Mouse (Mus musculus) heart, embryonic 11.5 days (tissue): ENCODE measurements around the gene Azi2. TPM values are rescaled to one million over a fixed set of nuclear protein-coding genes. Genes with fewer than 3 reads are reported as not detected.

Experiments
- ATAC-seq: fragments of 200-750 bp; cut with Nextera tagmentation; replicated peaks from 2 replicates; pipeline ENCODE4 v1.8.0; 2017; ENCODE audit warnings: moderate library complexity; ENCODE audit not compliant: insufficient number of reproducible peaks, low FRiP score, low TSS enrichment
- H3K27ac ChIP-seq: fragments of 300-500 bp; sonication (generic); 2 replicates; pipeline ENCODE4 v1.5.1; 2014; ENCODE audit warnings: mild to moderate bottlenecking, low read depth, low read length
- H3K27me3 ChIP-seq: fragments of 300-500 bp; sonication (generic); 2 replicates; pipeline ENCODE4 v1.6.1; 2014; ENCODE audit warnings: mild to moderate bottlenecking, low read length, mixed read lengths; ENCODE audit not compliant: control insufficient read depth, insufficient read depth
- H3K36me3 ChIP-seq: fragments of 300-500 bp; sonication (generic); 2 replicates; pipeline ENCODE4 v1.6.1; 2014; ENCODE audit warnings: mild to moderate bottlenecking, low read length, moderate library complexity, mixed read lengths; ENCODE audit not compliant: control insufficient read depth, insufficient read depth
- H3K4me1 ChIP-seq: fragments of 300-500 bp; sonication (generic); 2 replicates; pipeline ENCODE4 v1.6.1; 2014; ENCODE audit warnings: low read length; ENCODE audit not compliant: control insufficient read depth, insufficient read depth
- H3K4me2 ChIP-seq: fragments of 300-500 bp; sonication (generic); 2 replicates; pipeline ENCODE4 v1.6.1; 2014; ENCODE audit warnings: mild to moderate bottlenecking, moderate library complexity
- H3K4me3 ChIP-seq: fragments of 300-500 bp; sonication (generic); 2 replicates; pipeline ENCODE4 v1.5.1; 2014; ENCODE audit warnings: low read depth, low read length
- H3K9ac ChIP-seq: fragments of 300-500 bp; sonication (generic); 2 replicates; pipeline ENCODE4 v1.6.1; 2014; ENCODE audit warnings: mild to moderate bottlenecking, low read depth, low read length, moderate library complexity
- H3K9me3 ChIP-seq: fragments of 300-500 bp; sonication (generic); replicated peaks from 2 replicates; pipeline ENCODE4 v1.6.1; 2016; ENCODE audit warnings: low read length; ENCODE audit not compliant: control insufficient read depth
- WGBS: fragments of 180-500 bp; shearing (Covaris S2); extraction: QIAGEN DNeasy Blood & Tissue Kit; methylation state at CpG from one replicate; pipeline ENCODE4 v1.1.7; 2014; ENCODE audit not compliant: insufficient replicate concordance; 5-methylcytosine and 5-hydroxymethylcytosine counted together
- polyA plus RNA-seq: library from polyadenylated mRNA; unstranded; fragments of >200 nt; fragmentation: Nextera tagmentation; extraction: Ambion mirVana; gene quantifications from 2 replicates; pipeline ENCODE4 v1.2.1, GENCODE M21; 2014

Azi2 gene
- polyA plus RNA-seq, 1 experiment from 2014 or later, result 68.6 TPM

- Histone ChIP-seq H3K9me3 (no peaks in the 10 kb centered on the region), H3K9ac (no peak overlapping the region), H3K27me3 (no peaks in the 10 kb centered on the region), H3K4me3 (no peak overlapping the region), H3K4me1 (no peaks in the 10 kb centered on the region), H3K4me2 (no peak overlapping the region), H3K27ac (no peak overlapping the region), H3K36me3 (no peaks in the 10 kb centered on the region)
- 57% methylated on average over 1 of the region's 1 CpGs for WGBS
- ATAC-seq, result no peak
Measured at GRCm38 (mm10) chr9:118030252-118030651, 10.0 kb upstream of the Azi2 start.

- Histone ChIP-seq H3K9ac (no peak overlapping the region), H3K4me2 (no peak overlapping the region), H3K36me3 (no peaks in the 10 kb centered on the region), H3K27me3 (no peaks in the 10 kb centered on the region), H3K9me3 (no peaks in the 10 kb centered on the region), H3K4me3 (no peak overlapping the region), H3K4me1 (no peaks in the 10 kb centered on the region), H3K27ac (no peak overlapping the region)
- WGBS, result 57% methylated on average over 2 of the region's 2 CpGs
- no peak for ATAC-seq
Measured at GRCm38 (mm10) chr9:118031694-118032093, 8.6 kb upstream of the Azi2 start.

DNA sequence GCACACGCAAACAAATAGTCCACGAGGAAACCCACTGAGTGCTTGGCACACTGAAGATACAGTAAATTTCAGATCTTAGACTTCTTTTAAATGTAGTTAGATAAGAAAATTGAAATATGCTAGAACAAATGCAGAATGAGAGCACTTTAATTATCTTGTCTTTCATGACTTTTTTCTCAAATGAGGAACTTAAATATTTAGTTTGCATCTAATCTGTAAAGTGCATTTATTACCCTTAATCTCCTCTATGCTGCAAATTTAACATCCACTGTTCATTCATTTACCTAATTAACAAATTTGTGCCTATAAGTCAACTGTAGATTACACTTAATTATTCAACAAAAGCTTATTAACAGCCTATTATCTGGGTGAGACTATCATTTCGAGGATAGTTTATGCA is 5.3 kb upstream of the Azi2 start:
- WGBS, result 83% methylated on average over 3 of the region's 3 CpGs
- ATAC-seq, result no peak
- H3K4me3 ChIP-seq, result no peak overlapping the region
- no peak overlapping the region for H3K9ac ChIP-seq
- no peaks in the 10 kb centered on the region for H3K27me3 ChIP-seq
- no peak overlapping the region for H3K27ac ChIP-seq
- H3K4me1 ChIP-seq, result no peaks in the 10 kb centered on the region
- no peaks in the 10 kb centered on the region for H3K9me3 ChIP-seq
- no peak overlapping the region for H3K4me2 ChIP-seq
- H3K36me3 ChIP-seq, result no peaks in the 10 kb centered on the region

GRCm38 (mm10) chr9:118041022-118041400 is 712 bp downstream of the Azi2 start:
- Histone ChIP-seq H3K27ac (peak overlapping the region; percentile 97), H3K27me3 (no peaks in the 10 kb centered on the region), H3K4me1 (peaks cover 8% of the 10 kb centered on the region; the same call in 1 of the 2 replicates), H3K4me2 (peak overlapping the region; percentile 83), H3K4me3 (peak overlapping the region; percentile 73), H3K9me3 (no peaks in the 10 kb centered on the region), H3K36me3 (no peaks in the 10 kb centered on the region), H3K9ac (peak overlapping the region; percentile 93)
- ATAC-seq, result no peak
- WGBS, result under 1% methylated on average over 21 of the region's 21 CpGs

DNA sequence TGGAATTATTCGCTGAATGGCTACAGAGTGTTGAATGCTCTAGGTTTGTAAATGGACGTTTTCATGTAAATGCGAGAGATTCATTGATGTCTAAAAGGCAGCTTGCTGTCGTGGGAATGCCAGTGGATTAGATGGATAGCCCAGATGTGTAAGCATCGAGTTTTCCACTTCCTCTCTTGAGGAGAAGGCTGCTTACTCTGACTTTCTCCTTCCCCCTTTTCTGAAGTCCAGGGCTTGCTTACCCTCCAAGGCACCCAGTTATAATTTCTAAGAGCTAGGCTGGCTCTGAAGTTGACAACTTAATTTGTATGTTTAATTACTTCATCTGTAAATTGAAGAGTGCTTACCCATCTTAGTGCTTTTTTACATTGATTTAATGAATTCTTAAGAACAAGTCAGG is 1.3 kb downstream of the Azi2 start:
- H3K9ac ChIP-seq, result peak overlapping the region; percentile 93
- H3K4me2 ChIP-seq, result peak overlapping the region; percentile 83
- peaks cover 8% of the 10 kb centered on the region; the same call in 1 of the 2 replicates for H3K4me1 ChIP-seq
- H3K36me3 ChIP-seq, result no peaks in the 10 kb centered on the region
- ATAC-seq, result no peak
- no peak overlapping the region for H3K27ac ChIP-seq
- WGBS, result 36% methylated on average over 5 of the region's 5 CpGs
- H3K4me3 ChIP-seq, result peak overlapping the region; percentile 73
- H3K9me3 ChIP-seq, result no peaks in the 10 kb centered on the region
- H3K27me3 ChIP-seq, result no peaks in the 10 kb centered on the region

DNA sequence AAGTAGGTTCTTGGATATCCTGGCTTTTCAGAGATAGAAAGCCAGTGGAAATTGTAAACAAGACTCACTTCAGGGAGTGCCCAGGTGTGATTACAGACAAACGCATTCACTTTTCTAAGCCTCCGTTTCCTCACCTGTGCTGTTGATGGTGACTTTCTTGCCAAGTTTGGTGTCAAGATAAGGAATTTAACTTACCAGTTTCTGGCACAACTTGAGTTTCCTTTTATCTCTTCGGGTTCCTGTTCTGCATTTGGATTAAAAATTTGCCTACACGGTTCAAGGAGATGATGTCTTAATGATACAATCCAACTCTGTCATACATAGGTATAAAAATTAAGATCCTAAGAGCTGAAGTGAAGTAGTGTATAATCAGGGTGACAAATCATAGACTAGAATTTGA is 2.4 kb downstream of the Azi2 start:
- no peaks in the 10 kb centered on the region for H3K27me3 ChIP-seq
- WGBS, result 88% methylated on average over 4 of the region's 4 CpGs
- H3K4me3 ChIP-seq, result no peak overlapping the region
- no peaks in the 10 kb centered on the region for H3K36me3 ChIP-seq
- no peaks in the 10 kb centered on the region for H3K9me3 ChIP-seq
- no peak overlapping the region for H3K9ac ChIP-seq
- no peak overlapping the region for H3K27ac ChIP-seq
- H3K4me2 ChIP-seq, result no peak overlapping the region
- ATAC-seq, result no peak
- H3K4me1 ChIP-seq, result peaks cover 8% of the 10 kb centered on the region; the same call in 1 of the 2 replicates

DNA sequence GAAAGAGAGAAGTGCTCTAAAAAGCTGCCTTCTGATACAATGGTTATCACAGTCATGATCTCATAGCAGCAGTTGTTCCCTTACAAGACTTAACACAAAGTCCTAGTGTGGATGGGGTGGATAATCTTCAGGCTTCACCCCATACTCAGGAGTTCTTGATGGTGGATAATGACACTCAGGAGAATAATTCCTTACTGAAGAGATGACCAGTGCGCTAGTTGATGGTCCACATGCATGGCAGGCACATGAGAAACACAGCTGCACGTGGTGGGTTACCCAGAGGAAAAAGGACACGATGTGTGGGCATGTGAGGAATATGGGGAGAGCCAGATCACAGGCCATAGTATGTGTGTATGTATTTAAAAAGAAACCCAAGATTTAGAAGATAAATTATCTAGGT is 3.3 kb downstream of the Azi2 start:
- WGBS, result 90% methylated on average over 3 of the region's 3 CpGs
- no peak for ATAC-seq

GRCm38 (mm10) chr9:118045011-118045533 is 4.8 kb downstream of the Azi2 start:
- ATAC-seq, result no peak
- H3K9me3 ChIP-seq, result no peaks in the 10 kb centered on the region
- no peak overlapping the region for H3K9ac ChIP-seq
- no peak overlapping the region for H3K27ac ChIP-seq
- H3K4me3 ChIP-seq, result no peak overlapping the region
- no peak overlapping the region for H3K4me2 ChIP-seq
- peaks cover 8% of the 10 kb centered on the region; the same call in 1 of the 2 replicates for H3K4me1 ChIP-seq
- H3K36me3 ChIP-seq, result peaks cover 2% of the 10 kb centered on the region; the same call in 1 of the 2 replicates
- WGBS, result 80% methylated on average over 1 of the region's 1 CpGs
- H3K27me3 ChIP-seq, result no peaks in the 10 kb centered on the region

More for the DNA sequence above, 3.3 kb downstream of the Azi2 start:
- H3K36me3 ChIP-seq, result no peaks in the 10 kb centered on the region; the same call in 1 of the 2 replicates
- H3K4me1 ChIP-seq, result peaks cover 8% of the 10 kb centered on the region; the same call in 1 of the 2 replicates
- no peaks in the 10 kb centered on the region for H3K9me3 ChIP-seq
- H3K9ac ChIP-seq, result no peak overlapping the region
- H3K4me2 ChIP-seq, result no peak overlapping the region
- H3K27me3 ChIP-seq, result no peaks in the 10 kb centered on the region
- H3K4me3 ChIP-seq, result no peak overlapping the region
- no peak overlapping the region for H3K27ac ChIP-seq

DNA sequence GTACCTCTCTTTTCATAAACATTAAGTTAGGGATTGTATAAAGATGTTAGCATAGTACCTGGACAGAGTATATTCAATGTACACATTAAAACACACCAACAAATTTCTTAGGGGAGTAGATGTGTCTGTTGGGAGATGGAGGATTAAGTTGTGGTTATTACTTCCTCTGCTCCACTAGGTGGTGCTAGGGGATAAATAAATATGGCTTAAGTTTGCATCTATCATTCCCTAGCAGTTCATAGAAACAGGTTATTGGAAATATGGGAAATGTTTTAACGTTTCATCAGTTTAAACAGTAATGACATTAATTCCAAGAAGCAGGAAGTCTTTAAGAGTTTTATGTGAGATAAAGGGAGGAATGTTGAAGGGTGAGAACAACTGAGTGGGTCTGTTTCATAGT is 13.0 kb downstream of the Azi2 start:
- Histone ChIP-seq H3K4me3 (no peak overlapping the region), H3K27ac (no peak overlapping the region), H3K27me3 (no peaks in the 10 kb centered on the region), H3K4me1 (no peaks in the 10 kb centered on the region), H3K36me3 (peaks cover 15% of the 10 kb centered on the region), H3K9ac (no peak overlapping the region), H3K9me3 (no peaks in the 10 kb centered on the region), H3K4me2 (no peak overlapping the region)
- no peak for ATAC-seq
- 57% methylated on average over 1 of the region's 1 CpGs for WGBS
